Mouse (Mus musculus): ENCODE measurements around the gene Gdf3. TPM values are rescaled to one million over a fixed set of nuclear protein-coding genes. Genes with fewer than 3 reads are reported as not detected.

Gdf3 gene
- total RNA-seq, 2 experiments from 2014 or later, result not detected

GRCm38 (mm10) chr6:122565070-122565784, 44.7 kb downstream of the Gdf3 start:
- DNase-seq, result no peak

DNA sequence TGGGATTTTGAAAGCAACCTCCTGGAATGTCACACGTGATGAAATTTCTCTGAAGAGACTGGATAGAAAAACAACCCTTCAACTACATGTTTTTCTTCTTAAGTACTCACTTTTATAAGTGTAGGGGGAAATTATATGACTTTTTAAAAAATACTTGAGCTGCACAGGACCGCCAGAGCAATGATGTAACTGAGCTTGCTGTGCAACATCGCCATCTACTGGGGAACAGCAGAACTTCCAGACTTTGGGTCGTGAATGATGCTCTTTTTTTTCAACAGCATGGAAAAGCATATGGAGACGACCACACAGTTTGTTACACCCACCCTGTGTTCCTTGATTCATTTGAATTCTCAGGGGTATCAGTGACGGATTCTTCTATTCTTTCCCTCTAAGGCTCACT, 47.4 kb downstream of the Gdf3 start:
- DNase-seq, result peak; percentile 39 to 47

DNA sequence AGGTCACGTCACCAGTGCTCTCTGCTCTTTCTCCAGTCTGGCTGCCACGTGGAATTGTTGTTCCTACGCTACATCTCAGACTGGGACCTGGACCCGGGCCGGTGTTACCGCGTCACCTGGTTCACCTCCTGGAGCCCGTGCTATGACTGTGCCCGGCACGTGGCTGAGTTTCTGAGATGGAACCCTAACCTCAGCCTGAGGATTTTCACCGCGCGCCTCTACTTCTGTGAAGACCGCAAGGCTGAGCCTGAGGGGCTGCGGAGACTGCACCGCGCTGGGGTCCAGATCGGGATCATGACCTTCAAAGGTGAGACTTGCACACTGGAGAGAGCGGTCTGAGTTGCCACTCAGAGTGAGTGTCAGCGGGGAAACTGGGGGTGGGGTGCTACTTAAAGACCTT, 48.9 kb downstream of the Gdf3 start:
- no peak for DNase-seq

DNA sequence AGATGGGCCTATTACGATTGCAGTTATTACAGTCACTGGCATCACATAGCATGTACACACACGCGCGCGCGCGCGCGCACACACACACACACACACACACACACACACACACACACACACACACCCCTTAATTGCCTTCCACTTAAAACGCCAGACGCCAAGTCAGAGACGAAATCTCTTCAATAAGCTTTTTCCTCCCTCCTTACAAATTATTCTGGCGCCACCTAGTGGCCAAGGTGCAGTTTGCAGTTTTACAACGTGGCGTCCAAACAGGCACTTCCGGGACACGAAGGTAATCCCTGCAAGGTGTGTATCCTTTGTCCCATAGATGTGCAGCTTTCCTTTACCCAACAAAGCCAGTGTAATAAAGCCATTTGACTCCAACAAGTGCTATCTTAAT, 49.5 kb downstream of the Gdf3 start:
- DNase-seq, result peak; percentile 64 to 68

DNA sequence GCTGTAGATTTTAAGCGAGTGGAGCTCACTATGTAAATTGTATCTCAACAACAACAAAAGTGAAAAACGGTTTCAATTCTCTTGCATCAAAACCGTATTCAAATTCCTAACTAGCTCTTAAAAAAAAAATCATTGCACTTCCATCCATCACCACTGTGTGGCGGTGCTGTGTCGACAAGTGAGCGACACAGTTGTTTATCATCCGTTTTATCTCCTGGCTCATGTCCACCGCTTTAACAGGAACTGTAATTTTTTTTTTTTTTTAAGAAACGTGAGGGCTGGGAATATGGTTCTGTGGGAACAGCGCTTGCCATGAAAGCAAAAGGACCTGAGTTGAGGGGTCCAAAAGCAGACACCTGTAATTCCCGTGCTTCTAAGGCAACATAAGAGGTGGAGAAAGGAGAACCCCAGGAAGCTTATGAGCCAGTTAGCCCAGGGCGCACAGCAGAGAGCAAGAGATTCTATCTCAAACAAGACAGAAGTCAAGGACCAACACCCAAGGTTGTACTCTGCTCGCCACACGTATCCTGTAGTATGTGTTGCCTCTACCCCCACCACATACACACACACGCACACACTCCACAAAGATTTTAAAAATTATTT, 52.8 kb downstream of the Gdf3 start:
- peak; percentile 48 to 73 for DNase-seq

Other genes starting within 250 kb of the Gdf3 start
- under 1 TPM; 0.23 to 0.50 TPM for gene Rimklb, start 111.3 kb downstream of the Gdf3 start, total RNA-seq (2021)
- gene Mfap5, start 104.2 kb downstream of the Gdf3 start, total RNA-seq (2021), result 10 to 100 TPM; 15.7 to 34.1 TPM
- not detected for gene Aicda, start 56.3 kb downstream of the Gdf3 start, total RNA-seq (2021)
- 10 to 100 TPM in 1 of 2 experiments, 1 to 10 TPM in 1; 7.5 to 11.6 TPM for gene Apobec1, start 7.6 kb downstream of the Gdf3 start, total RNA-seq (2021)
- not detected for gene Dppa3, start 16.3 kb upstream of the Gdf3 start, total RNA-seq (2021)
- not detected for gene Nanog, start 97.4 kb upstream of the Gdf3 start, total RNA-seq (2021)
- 1 to 10 TPM; 5.8 to 9.6 TPM for gene Slc2a3, start 191.6 kb upstream of the Gdf3 start, total RNA-seq (2021)
- gene Foxj2, start 209.8 kb upstream of the Gdf3 start, total RNA-seq (2021), result 10 to 100 TPM; 18.5 to 19.6 TPM
- 1 to 10 TPM; 3.0 to 3.2 TPM for gene C3ar1, start 246.1 kb upstream of the Gdf3 start, total RNA-seq (2021)

All from adrenal gland, postnatal 36 days (tissue).